Mouse (Mus musculus) layer of hippocampus, postnatal 25 days (tissue): Measurements from ENCODE around the gene Bst2. TPM values are rescaled to one million over a fixed set of nuclear protein-coding genes. Genes with fewer than 3 reads are reported as not detected.

ENCODE experiments used
- DNase-seq, 2 experiments: peaks; one replicate each; pipeline ENCODE4 v3.0.0; 2022; ENCODE audit warnings: mixed read lengths in 2 of 2, low spot score in 1 of 2; ENCODE audit errors: extremely low spot score in 1 of 2
- total RNA-seq, 2 experiments: library from RNA; stranded (reverse); gene quantifications; 2 replicates each; pipeline ENCODE4 v1.2.3; 2021

The Bst2 gene
- total RNA-seq, 2 experiments from 2014 or later = 3.0 to 4.1 TPM

- DNase-seq = peak; percentile 56 to 65
Measured at GRCm38 (mm10) chr8:71487691-71488445, 49.4 kb downstream of the Bst2 start, which contains the start of gene Gtpbp3. TSS of gene Gtpbp3 (plus strand) at chr8:71488103.

GRCm38 (mm10) chr8:71486136-71486529, 51.1 kb downstream of the Bst2 start:
- DNase-seq = no peak

- DNase-seq = peak; percentile 67 to 75
Measured at GRCm38 (mm10) chr8:71485142-71486135, 51.8 kb downstream of the Bst2 start, which contains the start of gene Ano8. TSS of gene Ano8 (minus strand) at chr8:71485963.

GRCm38 (mm10) chr8:71484736-71485135, 52.5 kb downstream of the Bst2 start:
- no peak for DNase-seq

Other genes with a start within 250 kb of the Bst2 start
- 100 to 1,000 TPM; 113 TPM for gene Use1, start 170.6 kb downstream of the Bst2 start, total RNA-seq
- 10 to 100 TPM; 15.3 to 18.5 TPM for gene Ocel1, start 166.2 kb downstream of the Bst2 start, total RNA-seq
- gene Nr2f6, start 155.5 kb downstream of the Bst2 start, total RNA-seq = 10 to 100 TPM; 43.0 to 44.1 TPM
- gene Ushbp1, start 141.7 kb downstream of the Bst2 start, total RNA-seq = 1 to 10 TPM; 3.6 to 4.4 TPM
- 10 to 100 TPM; 98.0 to 99.3 TPM for gene Babam1, start 140.6 kb downstream of the Bst2 start, total RNA-seq
- gene Ankle1, start 131.4 kb downstream of the Bst2 start, total RNA-seq = under 1 TPM; 0.31 to 0.47 TPM
- gene Abhd8, start 73.8 kb downstream of the Bst2 start, total RNA-seq = 100 to 1,000 TPM; 235 to 284 TPM
- 10 to 100 TPM; 49.9 to 54.7 TPM for gene Mrpl34, start 72.5 kb downstream of the Bst2 start, total RNA-seq
- gene Dda1, start 68.3 kb downstream of the Bst2 start, total RNA-seq = 10 to 100 TPM; 95.6 to 97.2 TPM
- 10 to 100 TPM; 53.5 to 58.0 TPM for gene Ano8, start 51.5 kb downstream of the Bst2 start, total RNA-seq
- gene Gtpbp3, start 49.4 kb downstream of the Bst2 start, total RNA-seq = 10 to 100 TPM; 28.4 to 36.4 TPM
- 1 to 10 TPM; 6.1 to 6.7 TPM for gene Plvap, start 25.7 kb downstream of the Bst2 start, total RNA-seq
- gene Ccdc194, start 11.7 kb downstream of the Bst2 start, total RNA-seq = not detected
- gene Mvb12a, start 5.5 kb upstream of the Bst2 start, total RNA-seq = 10 to 100 TPM; 30.9 to 33.6 TPM
- gene Tmem221, start 21.4 kb upstream of the Bst2 start, total RNA-seq = not detected
- gene Nxnl1, start 29.1 kb upstream of the Bst2 start, total RNA-seq = not detected
- gene Slc27a1, start 31.4 kb upstream of the Bst2 start, total RNA-seq = 100 to 1,000 TPM; 107 to 128 TPM
- gene Pgls, start 54.7 kb upstream of the Bst2 start, total RNA-seq = 10 to 100 TPM; 36.3 to 38.9 TPM
- gene Fam129c, start 60.2 kb upstream of the Bst2 start, total RNA-seq = 1 to 10 TPM; 2.7 to 4.3 TPM
- gene Colgalt1, start 73.5 kb upstream of the Bst2 start, total RNA-seq = 10 to 100 TPM; 56.7 to 58.7 TPM
- gene Unc13a, start 134.3 kb upstream of the Bst2 start, total RNA-seq = 100 to 1,000 TPM; 235 to 291 TPM
- 1 to 10 TPM; 4.9 to 5.6 TPM for gene Jak3, start 138.8 kb upstream of the Bst2 start, total RNA-seq
- gene Insl3, start 151.8 kb upstream of the Bst2 start, total RNA-seq = 1 to 10 TPM in 1 of 2 experiments, under 1 TPM in 1; 0.98 to 3.3 TPM
- under 1 TPM; 0.42 to 0.47 TPM for gene B3gnt3, start 164.3 kb upstream of the Bst2 start, total RNA-seq
- gene Fcho1, start 188.3 kb upstream of the Bst2 start, total RNA-seq = 100 to 1,000 TPM in 1 of 2 experiments, 10 to 100 TPM in 1; 88.0 to 106 TPM